Mouse (Mus musculus): ENCODE results near the gene Rnf181. TPM values are rescaled to one million over a fixed set of nuclear protein-coding genes. Genes with fewer than 3 reads are reported as not detected.

Rnf181 gene
- polyA plus RNA-seq, 2 experiments, result 42.8 to 68.0 TPM

- Histone ChIP-seq H3K27me3 (ENCODE audit: control insufficient read depth, insufficient read depth, low read length) (no peaks in the 10 kb centered on the region), H3K4me2 (ENCODE audit: low read depth) (no peak overlapping the region), H3K9ac (replicated peaks) (no peak overlapping the region), H3K36me3 (replicated peaks; ENCODE audit: control insufficient read depth, insufficient read depth, low read depth) (no peaks in the 10 kb centered on the region), H3K4me1 (replicated peaks; ENCODE audit: control insufficient read depth in 2 of 2, insufficient read depth in 2 of 2, low read length in 1 of 2) (peaks cover 6 to 12% of the 10 kb centered on the region in 2 experiments), H3K4me3 (ENCODE audit: insufficient read depth in 1 of 2, low read depth in 2 of 2, low read length in 2 of 2) (no peak overlapping the region), H3K27ac (no peak overlapping the region), H3K9me3 (ENCODE audit: control insufficient read depth, low read length) (no peaks in the 10 kb centered on the region)
- 28% methylated on average over 7 of the region's 7 CpGs for WGBS (ENCODE audit: insufficient replicate concordance)
- TF ChIP-seq CTCF (IDR thresholded peaks at IDR 0.05; ENCODE audit: low read depth) (no peak), EP300 (IDR thresholded peaks at IDR 0.05; ENCODE audit: low read depth) (no peak)
- ATAC-seq (ENCODE audit: insufficient read depth) (no peak), DNase-seq (ENCODE audit: low read depth in 3 of 3, low spot score in 3 of 3) (no peak)
Measured at GRCm38 (mm10) chr6:72410518-72410917, 43.8 kb upstream of the Rnf181 start.

GRCm38 (mm10) chr6:72410003-72410402 lies 43.2 kb upstream of the Rnf181 start:
- DNase-seq (ENCODE audit: low read depth in 3 of 3, low spot score in 3 of 3) (no peak), ATAC-seq (ENCODE audit: insufficient read depth) (no peak)
- Histone ChIP-seq H3K4me3 (ENCODE audit: insufficient read depth in 1 of 2, low read depth in 2 of 2, low read length in 2 of 2) (no peak overlapping the region), H3K27ac (no peak overlapping the region), H3K27me3 (ENCODE audit: control insufficient read depth, insufficient read depth, low read length) (no peaks in the 10 kb centered on the region), H3K4me1 (replicated peaks; ENCODE audit: control insufficient read depth in 2 of 2, insufficient read depth in 2 of 2, low read length in 1 of 2) (peaks cover 5 to 9% of the 10 kb centered on the region in 2 experiments), H3K9ac (replicated peaks) (no peak overlapping the region), H3K9me3 (ENCODE audit: control insufficient read depth, low read length) (no peaks in the 10 kb centered on the region), H3K4me2 (ENCODE audit: low read depth) (no peak overlapping the region), H3K36me3 (replicated peaks; ENCODE audit: control insufficient read depth, insufficient read depth, low read depth) (no peaks in the 10 kb centered on the region)
- 11% methylated on average over 1 of the region's 1 CpGs for WGBS (ENCODE audit: insufficient replicate concordance)
- peak; percentile 55 for TF ChIP-seq CTCF (IDR thresholded peaks at IDR 0.05; ENCODE audit: low read depth)
- TF ChIP-seq EP300 (IDR thresholded peaks at IDR 0.05; ENCODE audit: low read depth), result no peak

- WGBS (ENCODE audit: insufficient replicate concordance), result 12% methylated on average over 3 of the region's 3 CpGs
- Histone ChIP-seq H3K36me3 (replicated peaks; ENCODE audit: control insufficient read depth, insufficient read depth, low read depth) (no peaks in the 10 kb centered on the region), H3K27ac (no peak overlapping the region), H3K27me3 (ENCODE audit: control insufficient read depth, insufficient read depth, low read length) (no peaks in the 10 kb centered on the region), H3K4me2 (ENCODE audit: low read depth) (no peak overlapping the region), H3K4me1 (replicated peaks; ENCODE audit: control insufficient read depth in 2 of 2, insufficient read depth in 2 of 2, low read length in 1 of 2) (peaks cover 4 to 7% of the 10 kb centered on the region in 2 experiments), H3K4me3 (ENCODE audit: insufficient read depth in 1 of 2, low read depth in 2 of 2, low read length in 2 of 2) (no peak overlapping the region), H3K9ac (replicated peaks) (no peak overlapping the region), H3K9me3 (ENCODE audit: control insufficient read depth, low read length) (no peaks in the 10 kb centered on the region)
- DNase-seq (ENCODE audit: low read depth in 3 of 3, low spot score in 3 of 3) (peak; percentile 59 to 68 (median 68)), ATAC-seq (ENCODE audit: insufficient read depth) (no peak)
- TF ChIP-seq EP300 (IDR thresholded peaks at IDR 0.05; ENCODE audit: low read depth) (no peak), CTCF (IDR thresholded peaks at IDR 0.05; ENCODE audit: low read depth) (peak; percentile 75)
Measured at GRCm38 (mm10) chr6:72409567-72409966, 42.8 kb upstream of the Rnf181 start.

GRCm38 (mm10) chr6:72407119-72407518 lies 40.4 kb upstream of the Rnf181 start:
- Histone ChIP-seq H3K4me2 (ENCODE audit: low read depth) (no peak overlapping the region), H3K9me3 (ENCODE audit: control insufficient read depth, low read length) (no peaks in the 10 kb centered on the region), H3K9ac (replicated peaks) (no peak overlapping the region), H3K36me3 (replicated peaks; ENCODE audit: control insufficient read depth, insufficient read depth, low read depth) (no peaks in the 10 kb centered on the region), H3K4me1 (replicated peaks; ENCODE audit: control insufficient read depth in 2 of 2, insufficient read depth in 2 of 2, low read length in 1 of 2) (peaks cover 0 to 3% of the 10 kb centered on the region in 2 experiments; a peak in 1 of 4 replicates), H3K27ac (no peak overlapping the region), H3K4me3 (ENCODE audit: insufficient read depth in 1 of 2, low read depth in 2 of 2, low read length in 2 of 2) (no peak overlapping the region), H3K27me3 (ENCODE audit: control insufficient read depth, insufficient read depth, low read length) (no peaks in the 10 kb centered on the region)
- peak; percentile 74 for ATAC-seq (ENCODE audit: insufficient read depth)
- 3% methylated on average over 5 of the region's 5 CpGs for WGBS (ENCODE audit: insufficient replicate concordance)
- peak; percentile 83 to 86 (median 84) for DNase-seq (ENCODE audit: low read depth in 3 of 3, low spot score in 3 of 3)
- TF ChIP-seq EP300 (IDR thresholded peaks at IDR 0.05; ENCODE audit: low read depth), result no peak
- peak; percentile 99 for TF ChIP-seq CTCF (IDR thresholded peaks at IDR 0.05; ENCODE audit: low read depth)

- no peak for ATAC-seq (ENCODE audit: insufficient read depth)
- no peak for TF ChIP-seq EP300 (IDR thresholded peaks at IDR 0.05; ENCODE audit: low read depth)
- TF ChIP-seq CTCF (IDR thresholded peaks at IDR 0.05; ENCODE audit: low read depth), result no peak
- H3K9me3 ChIP-seq (ENCODE audit: control insufficient read depth, low read length), result no peaks in the 10 kb centered on the region
- H3K36me3 ChIP-seq (replicated peaks; ENCODE audit: control insufficient read depth, insufficient read depth, low read depth), result no peaks in the 10 kb centered on the region
- H3K27ac ChIP-seq, result no peak overlapping the region
- no peaks in the 10 kb centered on the region for H3K27me3 ChIP-seq (ENCODE audit: control insufficient read depth, insufficient read depth, low read length)
- H3K4me1 ChIP-seq (replicated peaks; ENCODE audit: control insufficient read depth in 2 of 2, insufficient read depth in 2 of 2, low read length in 1 of 2), result peaks cover 0 to 5% of the 10 kb centered on the region in 2 experiments; a peak in 1 of 4 replicates
- H3K9ac ChIP-seq (replicated peaks), result no peak overlapping the region
- DNase-seq (ENCODE audit: low read depth in 3 of 3, low spot score in 3 of 3), result no peak
- H3K4me2 ChIP-seq (ENCODE audit: low read depth), result no peak overlapping the region
- 74% methylated on average over 7 of the region's 7 CpGs for WGBS (ENCODE audit: insufficient replicate concordance)
- H3K4me3 ChIP-seq (ENCODE audit: insufficient read depth in 1 of 2, low read depth in 2 of 2, low read length in 2 of 2), result no peak overlapping the region
Measured at GRCm38 (mm10) chr6:72405356-72405755, 38.6 kb upstream of the Rnf181 start.
